Mouse (Mus musculus): ENCODE data around the gene B230104I21Rik. TPM values are rescaled to one million over a fixed set of nuclear protein-coding genes. Genes with fewer than 3 reads are reported as not detected.

The B230104I21Rik gene
- total RNA-seq, 4 experiments from 2014 or later = not detected

DNA sequence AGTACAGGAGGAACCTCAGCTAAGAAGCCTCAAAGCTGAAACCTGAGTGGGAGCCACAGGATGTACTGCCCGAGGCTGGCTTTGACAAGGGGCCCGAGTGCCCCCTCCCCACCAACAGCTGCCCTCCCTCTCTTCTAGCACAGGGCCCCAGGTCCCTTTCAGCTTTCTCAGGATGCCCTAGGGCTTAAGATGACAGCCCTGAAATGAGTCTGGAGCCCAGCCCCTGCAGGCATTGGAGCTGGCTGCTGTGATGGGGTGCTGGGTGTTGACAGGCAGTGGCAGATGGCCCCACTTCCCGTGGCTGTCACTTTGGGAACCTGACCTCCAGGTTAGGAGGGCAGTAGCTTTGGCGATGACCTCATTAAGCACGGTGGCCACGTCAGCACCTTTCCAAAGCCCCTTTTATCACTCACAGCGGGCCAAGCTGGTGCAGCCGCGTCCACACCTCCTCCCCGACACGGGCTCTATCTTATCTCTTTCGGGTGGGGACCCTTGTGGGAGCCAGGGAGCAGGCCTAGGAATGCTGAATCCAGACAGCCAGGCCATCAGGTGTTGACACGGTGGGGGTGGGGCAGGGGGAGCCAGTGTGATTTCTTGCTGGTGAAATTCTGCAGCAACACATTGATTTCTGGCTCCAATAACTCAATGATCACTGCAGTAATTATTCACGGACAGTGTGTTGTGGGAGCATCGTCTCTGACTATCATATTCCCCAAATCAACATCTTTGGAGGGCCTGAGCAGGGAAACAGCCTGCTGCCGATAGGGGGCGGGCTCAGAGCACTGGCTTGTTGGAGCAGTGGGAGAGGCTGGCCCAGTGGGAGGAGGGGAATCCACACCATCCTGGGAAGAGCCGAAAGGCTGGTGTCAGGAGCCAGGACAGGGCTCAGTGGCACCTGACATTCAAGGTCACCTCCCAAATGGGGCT, 57.5 kb downstream of the B230104I21Rik start:
- no peak for DNase-seq (ENCODE audit: low spot score in 2 of 2)

DNA sequence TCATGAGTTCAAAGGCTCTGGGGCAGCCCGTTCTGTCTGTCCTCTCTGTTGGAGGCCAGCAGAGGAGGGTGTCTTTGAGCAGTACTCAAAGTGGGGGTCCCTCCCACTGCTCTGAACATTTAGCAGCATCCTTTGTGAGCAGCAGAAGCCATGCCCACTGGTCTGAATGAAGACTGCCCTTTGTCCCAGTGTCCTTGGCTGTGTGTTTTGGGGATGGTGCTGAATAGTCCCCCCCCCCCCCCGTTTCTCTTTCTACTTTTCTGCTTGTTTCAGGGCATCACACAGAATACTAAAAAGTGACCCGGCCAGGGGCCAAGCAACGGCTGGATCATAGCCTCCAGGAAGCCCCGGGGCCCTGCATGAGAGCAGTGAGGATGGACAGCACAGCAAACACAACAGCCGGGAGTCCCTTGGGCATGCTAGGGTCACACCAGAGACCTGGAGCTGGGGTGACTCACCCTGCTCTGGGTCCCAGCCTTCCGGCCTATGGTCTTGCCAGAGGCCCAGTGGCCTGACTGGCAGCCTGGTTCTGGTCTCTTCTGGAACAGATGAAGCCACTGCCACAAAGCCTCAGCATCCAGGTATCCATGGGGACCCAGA, 58.3 kb downstream of the B230104I21Rik start:
- peak in 1 of 2 experiments; percentile 48 for DNase-seq (ENCODE audit: low spot score in 2 of 2)

DNA sequence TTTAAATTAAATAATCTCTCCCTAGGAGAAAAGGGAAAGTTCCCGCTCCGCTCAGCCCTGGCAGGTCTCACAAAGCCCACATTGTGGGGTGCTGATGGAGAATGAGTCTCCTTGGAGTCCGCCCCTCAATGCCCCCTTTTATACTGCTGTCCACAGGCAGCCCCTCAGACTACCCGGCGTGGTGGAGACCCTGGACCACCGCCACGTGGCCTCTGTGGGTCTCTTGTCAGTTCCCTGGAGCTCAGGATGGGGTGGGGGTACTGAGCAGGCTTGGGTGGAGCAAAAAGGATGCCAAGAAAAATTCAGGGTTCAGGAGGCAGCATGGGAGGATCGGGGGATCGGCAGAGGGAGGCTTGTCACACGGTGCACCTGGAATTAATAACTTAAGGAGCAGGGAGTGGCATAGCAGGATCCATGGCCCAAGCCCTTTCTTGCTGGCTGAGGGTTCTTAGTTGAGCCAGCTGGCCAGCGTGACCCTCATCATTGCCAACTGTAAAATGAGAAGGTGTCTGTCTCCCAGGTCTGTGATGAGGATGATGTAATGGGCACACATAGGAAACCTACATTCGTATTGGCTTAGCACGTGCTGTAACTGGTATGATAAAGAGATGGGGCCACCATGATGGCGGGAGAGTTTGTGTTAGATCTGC, 60.9 kb downstream of the B230104I21Rik start:
- DNase-seq (ENCODE audit: low spot score in 2 of 2) = no peak

Other genes starting within 250 kb of the B230104I21Rik start
- gene Trp73, start 195.9 kb upstream of the B230104I21Rik start, total RNA-seq (2022) = under 1 TPM; 0.51 to 0.83 (median 0.64) TPM
- 10 to 100 TPM; 27.0 to 36.1 (median 31.0) TPM for gene Wrap73, start 193.8 kb upstream of the B230104I21Rik start, total RNA-seq (2022)
- 100 to 1,000 TPM; 167 to 191 (median 180) TPM for gene Tprgl, start 175.5 kb upstream of the B230104I21Rik start, total RNA-seq (2022)
- 1 to 10 TPM; 6.2 to 7.9 (median 7.1) TPM for gene Megf6, start 165.4 kb upstream of the B230104I21Rik start, total RNA-seq (2022)
- gene Arhgef16, start 34.5 kb upstream of the B230104I21Rik start, total RNA-seq (2022) = 1 to 10 TPM; 1.1 to 1.6 (median 1.2) TPM